Mouse (Mus musculus): ENCODE measurements around the gene Pigk. TPM values are rescaled to one million over a fixed set of nuclear protein-coding genes. Genes with fewer than 3 reads are reported as not detected.
A peak's percentile ranks its signal among the peaks of the same experiment; 100 is the strongest.

The Pigk gene
- polyA plus RNA-seq, 1 experiment from 2014 or later: 41.5 TPM

GRCm38 (mm10) chr3:152734100-152734499, 20.2 kb downstream of the Pigk start:
- 95% methylated on average over 11 of the region's 11 CpGs for WGBS
- Histone ChIP-seq H3K9ac (replicated peaks) (no peak overlapping the region), H3K36me3 (no peaks in the 10 kb centered on the region), H3K27ac (replicated peaks) (no peak overlapping the region), H3K4me1 (no peaks in the 10 kb centered on the region), H3K4me3 (no peak overlapping the region), H3K27me3 (no peaks in the 10 kb centered on the region), H3K4me2 (replicated peaks) (no peak overlapping the region), H3K9me3 (no peaks in the 10 kb centered on the region)
- ATAC-seq (ENCODE audit: low FRiP score, low read depth): no peak

- Histone ChIP-seq H3K27me3 (no peaks in the 10 kb centered on the region), H3K36me3 (no peaks in the 10 kb centered on the region), H3K4me2 (replicated peaks) (no peak overlapping the region), H3K9ac (replicated peaks) (no peak overlapping the region), H3K4me1 (no peaks in the 10 kb centered on the region), H3K9me3 (no peaks in the 10 kb centered on the region), H3K4me3 (no peak overlapping the region), H3K27ac (replicated peaks) (no peak overlapping the region)
- no peak for ATAC-seq (ENCODE audit: low FRiP score, low read depth)
- WGBS: 27% methylated on average over 10 of the region's 10 CpGs
Observed at GRCm38 (mm10) chr3:152735601-152736250, 21.8 kb downstream of the Pigk start.

- no peaks in the 10 kb centered on the region for H3K4me1 ChIP-seq
- H3K27me3 ChIP-seq: no peaks in the 10 kb centered on the region
- no peak overlapping the region for H3K27ac ChIP-seq (replicated peaks)
- no peak overlapping the region for H3K9ac ChIP-seq (replicated peaks)
- no peak overlapping the region for H3K4me2 ChIP-seq (replicated peaks)
- H3K9me3 ChIP-seq: no peaks in the 10 kb centered on the region
- 0 out of 2 replicates have a peak, but pooled peaks cover 2% of the 10 kb centered on the region for H3K36me3 ChIP-seq
- no peak for ATAC-seq (ENCODE audit: low FRiP score, low read depth)
- H3K4me3 ChIP-seq: no peak overlapping the region
- WGBS: 95% methylated on average over 12 of the region's 12 CpGs
Observed at GRCm38 (mm10) chr3:152744301-152744700, 30.4 kb downstream of the Pigk start.

GRCm38 (mm10) chr3:152745611-152746010, 31.7 kb downstream of the Pigk start:
- Histone ChIP-seq H3K9ac (replicated peaks) (no peak overlapping the region), H3K4me1 (no peaks in the 10 kb centered on the region), H3K9me3 (no peaks in the 10 kb centered on the region), H3K27me3 (no peaks in the 10 kb centered on the region), H3K4me2 (replicated peaks) (no peak overlapping the region), H3K36me3 (0 out of 2 replicates have a peak, but pooled peaks cover 2% of the 10 kb centered on the region), H3K4me3 (no peak overlapping the region), H3K27ac (replicated peaks) (no peak overlapping the region)
- WGBS: 95% methylated on average over 9 of the region's 9 CpGs
- ATAC-seq (ENCODE audit: low FRiP score, low read depth): no peak

- no peaks in the 10 kb centered on the region for H3K9me3 ChIP-seq
- WGBS: 39% methylated on average over 3 of the region's 3 CpGs
- H3K36me3 ChIP-seq: 0 out of 2 replicates have a peak, but pooled peaks cover 11% of the 10 kb centered on the region
- no peak overlapping the region for H3K4me3 ChIP-seq
- H3K9ac ChIP-seq (replicated peaks): no peak overlapping the region
- no peak overlapping the region for H3K4me2 ChIP-seq (replicated peaks)
- ATAC-seq (ENCODE audit: low FRiP score, low read depth): no peak
- H3K27me3 ChIP-seq: no peaks in the 10 kb centered on the region
- H3K27ac ChIP-seq (replicated peaks): no peak overlapping the region
- no peaks in the 10 kb centered on the region for H3K4me1 ChIP-seq
Observed at GRCm38 (mm10) chr3:152749461-152749871, 35.6 kb downstream of the Pigk start.

GRCm38 (mm10) chr3:152749881-152750280, 36.0 kb downstream of the Pigk start:
- Histone ChIP-seq H3K27ac (replicated peaks) (no peak overlapping the region), H3K9me3 (no peaks in the 10 kb centered on the region), H3K4me1 (no peaks in the 10 kb centered on the region), H3K27me3 (no peaks in the 10 kb centered on the region), H3K4me2 (replicated peaks) (no peak overlapping the region), H3K4me3 (no peak overlapping the region), H3K36me3 (0 out of 2 replicates have a peak, but pooled peaks cover 11% of the 10 kb centered on the region), H3K9ac (replicated peaks) (no peak overlapping the region)
- no peak for ATAC-seq (ENCODE audit: low FRiP score, low read depth)
- WGBS: 65% methylated on average over 2 of the region's 2 CpGs

- H3K9me3 ChIP-seq: no peaks in the 10 kb centered on the region
Observed at GRCm38 (mm10) chr3:152752911-152753310, 39.0 kb downstream of the Pigk start.

GRCm38 (mm10) chr3:152753345-152753744, 39.4 kb downstream of the Pigk start:
- WGBS: 90% methylated on average over 4 of the region's 4 CpGs
- Histone ChIP-seq H3K9ac (replicated peaks) (no peak overlapping the region), H3K36me3 (0 out of 2 replicates have a peak, but pooled peaks cover 9% of the 10 kb centered on the region), H3K4me1 (peaks cover 13% of the 10 kb centered on the region), H3K9me3 (no peaks in the 10 kb centered on the region), H3K4me3 (no peak overlapping the region), H3K4me2 (replicated peaks) (no peak overlapping the region), H3K27ac (replicated peaks) (no peak overlapping the region), H3K27me3 (no peaks in the 10 kb centered on the region)
- no peak for ATAC-seq (ENCODE audit: low FRiP score, low read depth)

More at GRCm38 (mm10) chr3:152752911-152753310, 39.0 kb downstream of the Pigk start:
- Histone ChIP-seq H3K4me1 (peaks cover 11% of the 10 kb centered on the region), H3K9ac (replicated peaks) (no peak overlapping the region), H3K4me2 (replicated peaks) (no peak overlapping the region), H3K36me3 (0 out of 2 replicates have a peak, but pooled peaks cover 9% of the 10 kb centered on the region), H3K27me3 (no peaks in the 10 kb centered on the region), H3K4me3 (no peak overlapping the region), H3K27ac (replicated peaks) (no peak overlapping the region)
- ATAC-seq (ENCODE audit: low FRiP score, low read depth): no peak
- WGBS: 95% methylated on average over 1 of the region's 1 CpGs

GRCm38 (mm10) chr3:152753920-152754764, 40.2 kb downstream of the Pigk start:
- H3K36me3 ChIP-seq: 0 out of 2 replicates have a peak, but pooled peaks cover 9% of the 10 kb centered on the region
- H3K4me1 ChIP-seq: peaks cover 20% of the 10 kb centered on the region
- H3K4me2 ChIP-seq (replicated peaks): no peak overlapping the region
- no peak overlapping the region for H3K4me3 ChIP-seq
- no peak overlapping the region for H3K9ac ChIP-seq (replicated peaks)
- H3K9me3 ChIP-seq: no peaks in the 10 kb centered on the region
- ATAC-seq (ENCODE audit: low FRiP score, low read depth): peak; percentile 14; the same call in 1 of the 2 replicates
- H3K27ac ChIP-seq (replicated peaks): no peak overlapping the region
- WGBS: 72% methylated on average over 14 of the region's 14 CpGs
- no peaks in the 10 kb centered on the region for H3K27me3 ChIP-seq

- Histone ChIP-seq H3K27me3 (no peaks in the 10 kb centered on the region), H3K4me1 (peaks cover 20% of the 10 kb centered on the region), H3K9ac (replicated peaks) (no peak overlapping the region), H3K36me3 (0 out of 2 replicates have a peak, but pooled peaks cover 9% of the 10 kb centered on the region), H3K4me3 (no peak overlapping the region), H3K9me3 (no peaks in the 10 kb centered on the region), H3K4me2 (replicated peaks) (no peak overlapping the region), H3K27ac (replicated peaks) (no peak overlapping the region)
- WGBS: 87% methylated on average over 7 of the region's 7 CpGs
- ATAC-seq (ENCODE audit: low FRiP score, low read depth): no peak
Observed at GRCm38 (mm10) chr3:152755515-152755914, 41.6 kb downstream of the Pigk start.

GRCm38 (mm10) chr3:152756896-152757295, 43.0 kb downstream of the Pigk start:
- Histone ChIP-seq H3K27me3 (no peaks in the 10 kb centered on the region), H3K9ac (replicated peaks) (no peak overlapping the region), H3K4me3 (no peak overlapping the region), H3K27ac (replicated peaks) (no peak overlapping the region; the same call in 1 of the 2 replicates), H3K36me3 (0 out of 2 replicates have a peak, but pooled peaks cover 8% of the 10 kb centered on the region), H3K4me2 (replicated peaks) (no peak overlapping the region), H3K9me3 (no peaks in the 10 kb centered on the region), H3K4me1 (peaks cover 20% of the 10 kb centered on the region)
- no peak for ATAC-seq (ENCODE audit: low FRiP score, low read depth)
- 35% methylated on average over 2 of the region's 2 CpGs for WGBS
